Mouse (Mus musculus) cerebellum, adult 2 months (tissue): ENCODE measurements around the gene 5830411N06Rik.

ENCODE experiments used
- CTCF ChIP-seq: fragments of 200-500 bp; IDR thresholded peaks from 2 replicates; pipeline ENCODE4 v1.5.1; 2011; ENCODE audit warnings: low read depth, mild to moderate bottlenecking, control low read depth, low read length, moderate library complexity, borderline replicate concordance; ENCODE audit not compliant: insufficient read depth
- POLR2A ChIP-seq: fragments of 200-500 bp; IDR thresholded peaks from 2 replicates; pipeline ENCODE4 v1.6.1; 2011; ENCODE audit warnings: low read length, control low read depth, borderline replicate concordance; ENCODE audit not compliant: insufficient read depth

DNA sequence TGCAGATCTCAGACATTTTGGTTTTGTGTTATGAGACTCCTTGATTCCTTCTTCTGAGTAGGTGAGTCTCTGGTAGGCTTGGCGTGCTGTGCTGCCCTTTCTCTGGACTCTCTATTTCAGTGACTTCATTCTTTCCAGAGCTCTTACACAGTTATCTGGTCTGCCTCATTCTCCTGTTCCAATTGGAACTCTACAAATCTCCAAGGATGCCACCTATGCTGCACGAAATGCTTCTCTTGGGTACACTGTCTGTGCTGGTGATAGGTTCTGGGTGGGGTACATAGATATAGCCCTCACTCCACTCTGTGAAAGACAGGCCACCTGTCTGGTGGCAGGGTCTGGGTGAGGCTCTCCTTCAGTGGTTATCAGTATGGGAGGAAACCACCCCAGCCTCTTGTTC lies 29.1 kb upstream of the 5830411N06Rik start, which contains the start of gene Cd163l1:
- TF ChIP-seq CTCF, result no peak
- TF ChIP-seq POLR2A, result no peak
